Mouse (Mus musculus) R1 (cell line): ENCODE results near the gene Aldh2.
A peak's percentile ranks its signal among the peaks of the same experiment; 100 is the strongest.

ENCODE experiments used
- DNase-seq: peaks from one replicate; pipeline ENCODE4 v3.0.0-alpha.2; 2018; ENCODE audit warnings: low read depth, low spot score

Aldh2 gene

DNA sequence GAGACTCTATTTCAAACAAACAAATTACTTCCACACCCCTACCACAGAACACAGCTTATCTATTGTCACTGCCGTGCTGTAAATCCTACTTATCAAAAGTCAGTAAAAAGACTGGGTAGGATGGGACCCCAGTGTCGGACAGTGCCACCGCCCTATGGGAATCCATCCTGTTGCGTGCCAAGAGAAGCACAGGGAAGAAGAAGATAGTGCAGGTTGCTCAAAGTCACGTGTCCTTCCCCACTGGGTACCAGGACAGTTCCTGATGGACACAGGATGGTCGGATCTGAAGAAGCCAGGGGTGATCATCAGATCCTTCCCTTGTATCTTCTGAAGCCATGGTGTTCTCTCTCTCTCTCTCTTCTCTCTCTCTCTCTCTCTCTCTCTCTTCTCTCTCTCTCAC is 2.1 kb upstream of the Aldh2 start:
- DNase-seq: no peak

DNA sequence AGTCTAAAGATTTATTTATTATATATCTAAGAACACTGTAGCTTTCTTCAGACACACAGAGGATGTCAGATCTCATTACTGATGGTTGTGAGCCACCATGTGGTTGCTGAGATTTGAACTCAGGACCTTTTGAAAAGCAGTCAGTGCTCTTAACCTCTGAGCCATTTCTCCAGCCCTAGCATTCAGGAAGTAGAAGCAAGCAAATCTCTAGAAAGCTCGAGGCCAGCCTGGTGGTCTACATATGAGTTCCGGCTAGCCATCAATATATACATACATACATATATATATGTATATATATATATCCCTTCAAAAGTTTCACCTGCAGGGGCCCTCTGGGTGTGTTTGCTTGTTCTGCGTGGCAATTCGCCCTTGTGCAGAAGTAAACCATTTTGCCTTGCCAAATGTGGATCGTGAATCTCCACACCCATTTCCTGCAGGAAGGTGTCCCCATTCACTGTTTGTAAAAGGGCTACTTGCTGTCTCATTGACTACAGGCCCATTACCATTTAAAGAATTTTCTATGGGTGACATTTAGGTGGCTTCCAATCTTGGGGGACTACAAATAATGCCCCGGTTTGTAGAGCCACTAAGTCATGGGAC is 1.2 kb upstream of the Aldh2 start:
- no peak for DNase-seq

DNA sequence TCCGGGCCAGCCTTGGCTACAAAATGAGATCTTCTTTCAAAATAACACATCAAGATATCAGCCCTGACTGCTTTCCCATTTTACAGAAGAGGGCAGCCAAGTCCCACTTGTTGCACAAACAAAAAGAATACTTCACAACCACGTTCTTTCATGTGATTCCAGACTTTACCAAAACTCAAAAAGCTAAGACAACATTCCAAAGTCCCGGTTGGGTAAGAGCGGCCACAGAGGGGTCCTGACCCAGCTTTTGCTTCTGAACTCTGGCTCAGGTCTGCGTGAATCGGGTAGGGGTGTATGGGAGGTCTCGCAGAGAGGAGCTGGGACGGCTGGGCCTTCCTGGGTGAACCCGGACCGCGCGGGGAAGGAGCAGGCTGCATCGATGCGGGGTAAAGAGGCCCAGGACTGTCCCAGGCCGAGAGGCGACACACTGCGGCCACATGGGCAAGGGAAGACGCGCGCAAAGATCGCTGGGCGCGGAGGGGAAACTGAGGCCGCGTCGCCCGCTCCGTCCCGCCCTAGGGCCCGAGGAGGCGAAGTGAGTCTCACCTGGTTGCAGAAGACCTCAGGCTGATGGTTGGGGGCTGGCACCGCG is 712 bp downstream of the Aldh2 start:
- DNase-seq: peak; percentile 38

DNA sequence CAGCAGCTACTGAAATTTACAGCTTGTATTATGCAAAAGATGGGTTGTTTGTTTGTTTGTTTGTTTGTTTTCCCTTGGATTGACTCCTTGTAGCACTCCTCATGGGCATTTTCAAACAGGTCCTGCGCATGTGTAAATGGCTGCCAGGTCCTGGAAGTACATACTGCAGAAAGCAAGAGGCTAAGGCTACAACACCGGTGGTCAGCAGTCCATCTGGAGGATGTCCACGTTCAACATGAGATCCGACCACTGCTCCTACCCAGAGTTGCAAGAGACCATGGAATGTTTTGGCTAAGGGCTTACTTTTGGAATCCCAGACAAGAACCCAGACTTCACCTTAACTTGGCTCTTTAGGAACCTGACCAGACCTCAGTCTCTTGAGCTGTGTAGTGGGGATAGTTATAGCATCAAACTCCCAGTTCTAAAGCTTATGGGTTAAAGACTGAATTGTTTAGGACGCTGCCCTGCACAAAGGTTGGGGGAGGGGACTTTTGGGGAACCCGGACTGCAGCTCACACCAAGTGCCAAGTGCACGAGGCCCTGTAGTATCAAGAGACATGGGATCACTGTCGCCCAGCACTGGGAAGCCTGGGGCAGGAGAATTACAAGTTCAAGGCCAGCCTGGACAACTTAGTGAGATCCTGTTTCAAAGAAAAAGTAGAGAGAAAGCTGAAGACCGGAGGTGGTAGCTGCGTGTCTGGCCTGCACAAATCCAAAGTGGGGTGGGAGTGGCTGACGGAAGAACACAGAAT is 1.4 kb downstream of the Aldh2 start:
- DNase-seq: peak; percentile 47

DNA sequence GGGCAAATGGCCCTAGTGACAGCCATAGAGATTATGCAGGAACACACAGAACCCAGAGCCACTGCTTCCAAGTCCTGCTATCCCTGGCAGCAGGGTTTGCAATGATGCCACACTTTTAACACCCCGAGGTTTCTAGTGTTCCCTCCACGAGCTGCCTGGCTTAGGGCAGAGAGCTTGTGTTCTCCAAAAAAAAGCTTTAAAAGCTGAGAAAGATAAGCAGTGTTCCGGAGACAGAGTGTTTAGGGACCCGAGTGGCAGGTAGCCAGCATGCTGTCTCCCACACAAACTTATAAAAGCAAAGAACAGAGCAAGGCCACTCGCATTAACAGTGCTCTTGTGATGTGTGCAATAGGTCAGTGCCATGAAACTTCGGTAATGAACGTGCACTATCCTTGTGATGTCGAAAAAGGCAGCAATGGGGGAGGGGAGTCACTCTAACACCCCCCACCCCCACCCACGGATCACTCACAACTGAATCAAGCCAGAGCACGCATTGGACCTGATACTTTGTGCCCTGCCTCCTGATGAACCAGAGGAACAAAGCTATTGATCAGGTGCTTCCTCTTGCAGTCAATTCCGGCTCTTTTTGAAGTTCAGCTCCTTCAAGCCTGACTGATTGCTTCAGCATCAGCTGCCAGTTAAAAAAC is 2.1 kb downstream of the Aldh2 start:
- no peak for DNase-seq

DNA sequence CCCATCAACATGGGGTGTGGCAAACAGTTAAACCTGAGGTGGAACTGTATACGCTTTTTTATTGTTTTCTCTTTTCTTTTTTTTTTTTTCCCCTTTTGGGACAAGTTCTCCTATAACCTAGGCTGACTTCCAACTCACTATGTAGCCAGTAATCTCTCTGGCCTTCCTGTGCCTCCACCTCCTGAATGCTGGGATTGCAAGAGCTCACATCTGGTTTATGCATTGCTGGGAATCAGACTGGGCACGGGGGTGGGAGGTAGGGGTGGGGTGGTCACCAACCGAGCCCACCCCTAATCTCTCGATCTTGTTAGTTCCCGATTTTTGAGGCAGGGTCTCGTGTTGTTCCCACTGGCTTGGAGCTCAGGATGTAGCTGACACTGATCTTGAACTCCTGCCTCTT is 3.7 kb downstream of the Aldh2 start:
- DNase-seq: no peak

DNA sequence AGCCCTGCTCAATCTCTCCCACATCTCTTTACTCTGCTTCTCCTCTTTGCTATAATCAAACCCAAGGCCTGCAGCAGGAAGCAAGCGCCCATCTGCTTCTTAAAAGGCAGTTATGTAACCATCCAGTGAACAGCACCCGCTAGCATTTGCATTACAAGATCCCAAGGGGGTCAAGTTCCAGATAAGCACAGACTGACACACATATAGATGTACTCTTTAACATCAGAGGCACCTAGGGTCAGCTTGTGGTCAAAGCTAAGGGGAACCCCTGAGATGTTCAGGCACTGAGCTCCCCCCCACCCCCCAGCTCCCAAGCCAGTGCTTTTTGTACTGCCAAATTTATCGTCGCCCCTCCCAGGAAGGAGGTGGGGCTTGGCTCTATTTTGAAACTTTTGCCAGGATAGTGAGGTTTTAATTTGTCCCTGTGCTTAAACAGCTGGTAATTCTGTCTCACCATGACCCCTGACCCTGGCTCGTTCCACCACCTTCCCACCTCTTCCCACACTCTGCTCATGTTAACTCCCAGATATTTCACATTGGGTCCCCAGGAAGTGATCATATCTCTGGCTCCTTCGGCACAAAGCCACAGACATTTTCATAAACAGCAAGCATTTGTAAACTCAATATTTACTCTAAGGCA is 7.1 kb downstream of the Aldh2 start:
- peak; percentile 69 for DNase-seq

DNA sequence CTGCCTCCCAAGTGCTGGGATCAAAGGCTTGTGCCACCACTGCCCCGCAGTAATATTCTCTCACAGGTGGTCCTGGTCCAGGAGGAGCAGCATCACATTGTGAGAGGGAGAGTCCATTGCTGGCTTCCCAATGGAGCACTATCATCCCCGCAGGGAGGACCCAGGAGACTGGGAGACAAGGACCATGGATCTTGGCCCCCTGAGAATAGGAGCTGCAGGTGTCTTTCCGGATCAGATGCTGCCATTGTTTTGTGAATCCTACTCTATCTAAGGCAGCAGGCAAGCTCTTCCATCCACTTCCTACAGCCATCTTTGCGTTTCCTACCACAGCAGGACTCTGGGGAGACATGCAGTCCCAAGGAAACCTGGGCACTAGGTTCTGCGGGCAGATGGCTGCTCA is 7.9 kb downstream of the Aldh2 start:
- peak; percentile 64 for DNase-seq

DNA sequence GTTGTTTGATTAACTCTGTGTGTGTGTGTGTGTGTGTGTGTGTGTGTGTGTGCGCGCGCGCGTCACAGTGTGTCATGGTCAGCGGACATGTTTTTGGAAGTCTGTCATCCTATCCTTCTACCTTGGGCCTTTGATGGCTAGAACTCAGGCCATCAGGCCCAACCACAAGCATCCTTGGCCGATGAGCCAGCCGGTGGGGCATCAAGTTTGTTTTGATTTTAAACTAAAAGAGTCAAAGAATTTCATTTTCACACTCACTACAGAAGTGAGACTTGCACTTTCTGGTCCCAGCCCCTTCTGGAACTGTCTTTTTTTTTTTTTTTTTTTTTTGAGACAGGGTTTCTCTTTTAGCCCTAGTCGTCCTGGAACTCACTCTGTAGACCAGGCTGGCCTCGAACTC is 8.6 kb downstream of the Aldh2 start:
- no peak for DNase-seq

DNA sequence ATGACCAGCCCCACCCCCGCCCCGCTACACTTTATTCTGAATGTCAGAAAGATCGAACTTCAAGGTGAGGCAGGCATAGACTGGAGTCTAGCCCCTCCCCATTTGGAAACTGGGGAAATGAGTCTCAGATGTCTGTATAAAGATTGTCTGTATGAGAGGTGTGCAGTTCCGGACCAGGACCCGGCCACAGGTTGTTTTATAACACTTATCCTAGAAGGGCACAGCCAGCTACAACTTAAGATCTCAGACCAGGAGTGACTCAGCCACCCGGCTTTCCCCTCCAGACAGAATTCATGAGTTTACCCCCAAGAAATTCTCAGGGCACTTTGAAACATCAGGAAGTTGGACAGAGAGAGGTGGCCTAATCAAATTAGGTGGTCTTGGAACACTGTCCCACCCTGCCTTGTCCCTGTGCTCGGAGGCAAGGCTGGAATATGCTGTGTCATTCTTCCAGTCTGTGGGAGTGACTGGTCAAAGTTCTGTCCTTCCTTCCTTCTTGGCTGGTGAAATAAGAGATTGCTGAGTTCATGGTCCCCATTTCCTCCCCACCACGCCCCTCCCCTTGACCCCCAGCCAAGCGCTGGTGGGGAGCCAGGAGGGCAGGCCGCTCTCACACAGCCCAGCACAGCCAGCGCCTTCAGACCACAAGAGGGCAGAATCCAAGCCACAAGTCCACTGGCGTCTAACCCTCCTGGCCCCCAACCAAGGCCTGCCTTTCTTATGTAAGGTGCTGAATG is 9.7 kb downstream of the Aldh2 start:
- peak; percentile 96 for DNase-seq

DNA sequence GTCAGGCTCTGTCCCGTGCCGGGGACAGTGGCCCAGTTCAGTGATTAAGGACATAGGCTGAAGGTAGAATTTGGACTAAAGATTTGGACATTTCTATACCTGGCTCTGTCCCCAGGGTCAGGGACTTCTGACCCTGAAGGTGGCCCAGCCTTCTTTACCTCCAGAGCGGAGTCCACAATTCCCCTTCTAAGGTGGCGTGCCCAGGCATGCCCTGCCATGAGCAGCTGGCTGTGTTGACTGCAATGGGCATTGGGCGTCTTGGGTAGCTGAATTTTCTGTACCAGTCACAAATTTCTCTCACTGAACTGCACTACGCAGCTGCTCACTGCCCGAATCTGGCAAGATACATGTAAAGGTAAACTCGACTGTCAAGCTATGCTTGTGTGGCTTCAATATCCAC is 11.7 kb downstream of the Aldh2 start:
- peak; percentile 48 for DNase-seq

DNA sequence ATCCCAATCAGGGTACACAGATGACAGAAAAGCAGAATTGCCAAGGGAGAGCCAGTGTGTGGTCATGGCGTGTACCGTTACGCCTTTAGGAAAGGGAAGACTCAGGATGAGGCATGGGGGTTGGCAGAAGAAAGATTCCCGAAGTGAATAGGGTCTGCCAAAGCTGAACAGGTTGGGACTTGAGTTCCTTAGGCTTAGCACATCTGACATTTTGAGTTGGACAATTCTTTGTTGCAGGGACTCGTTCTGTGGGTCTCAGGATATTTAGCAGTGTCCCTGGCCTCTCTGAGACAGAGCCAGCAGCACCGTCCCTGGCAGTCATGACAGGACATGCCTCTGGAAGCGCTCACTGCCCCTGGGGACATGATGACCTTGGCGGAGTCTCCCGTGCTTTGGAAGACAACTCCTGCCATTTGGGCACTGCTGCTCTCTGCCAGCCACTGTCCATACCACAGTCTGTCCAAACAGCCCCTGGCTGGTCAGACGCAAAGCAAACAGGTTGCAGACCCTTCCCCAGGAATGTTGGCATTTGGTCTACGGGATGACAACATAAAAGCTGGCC is 16.6 kb downstream of the Aldh2 start:
- no peak for DNase-seq

DNA sequence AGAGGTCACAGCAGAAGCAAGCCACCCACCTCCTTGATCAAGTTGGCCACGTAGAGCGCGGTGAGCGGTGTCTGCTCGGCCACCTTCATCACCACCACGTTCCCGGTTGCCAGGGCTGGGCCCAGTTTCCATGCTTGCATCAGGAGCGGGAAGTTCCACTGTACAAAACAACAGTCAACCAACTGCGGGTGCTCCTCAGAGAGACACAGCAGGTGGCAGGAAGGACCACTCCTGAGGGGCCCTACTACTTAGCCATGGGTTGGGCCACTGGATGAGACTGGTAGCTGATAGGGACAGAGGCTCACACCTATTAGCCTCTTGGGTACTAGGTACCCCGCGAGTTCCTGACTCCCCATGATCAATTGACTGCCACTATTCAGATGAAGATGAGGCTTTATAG is 17.8 kb downstream of the Aldh2 start:
- DNase-seq: peak; percentile 59

DNA sequence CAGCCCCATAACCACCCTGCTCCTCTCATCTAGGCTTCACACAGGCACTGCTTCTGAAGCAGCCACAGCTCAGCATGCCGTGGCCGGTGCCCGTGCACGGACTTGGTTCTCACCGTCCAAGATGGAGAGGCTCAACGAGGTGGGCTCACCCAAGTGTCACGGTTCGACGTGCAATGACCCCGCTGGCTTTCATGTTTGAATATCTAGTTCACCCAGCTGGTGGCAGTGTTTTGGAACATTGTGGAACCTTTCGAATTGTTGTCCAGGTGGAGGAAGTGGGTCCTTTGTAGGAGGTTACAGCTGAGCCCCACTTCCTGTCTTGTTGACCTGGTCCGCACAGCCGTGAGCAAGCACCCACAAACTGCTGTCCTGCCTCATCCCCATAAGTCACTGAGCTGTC is 19.5 kb downstream of the Aldh2 start:
- no peak for DNase-seq

DNA sequence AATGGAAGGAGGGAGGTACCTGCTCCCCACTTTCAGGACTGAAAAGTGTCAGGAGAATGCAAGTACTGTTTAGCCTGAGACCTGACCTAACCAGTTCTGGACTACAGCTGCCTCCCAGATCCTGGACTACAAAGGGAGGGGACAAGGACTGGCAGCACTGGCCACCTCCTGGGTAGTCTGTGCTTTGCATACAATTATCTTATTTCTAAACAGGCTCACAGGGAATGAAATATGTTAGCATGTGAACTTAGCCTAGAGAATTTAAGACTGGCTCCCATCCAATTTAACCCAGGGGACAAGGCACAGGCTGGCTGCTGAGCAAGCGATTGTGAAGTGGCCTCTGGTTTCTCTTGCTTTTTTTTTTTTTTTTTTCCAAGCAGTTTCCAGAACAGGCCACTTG is 22.8 kb downstream of the Aldh2 start:
- no peak for DNase-seq

DNA sequence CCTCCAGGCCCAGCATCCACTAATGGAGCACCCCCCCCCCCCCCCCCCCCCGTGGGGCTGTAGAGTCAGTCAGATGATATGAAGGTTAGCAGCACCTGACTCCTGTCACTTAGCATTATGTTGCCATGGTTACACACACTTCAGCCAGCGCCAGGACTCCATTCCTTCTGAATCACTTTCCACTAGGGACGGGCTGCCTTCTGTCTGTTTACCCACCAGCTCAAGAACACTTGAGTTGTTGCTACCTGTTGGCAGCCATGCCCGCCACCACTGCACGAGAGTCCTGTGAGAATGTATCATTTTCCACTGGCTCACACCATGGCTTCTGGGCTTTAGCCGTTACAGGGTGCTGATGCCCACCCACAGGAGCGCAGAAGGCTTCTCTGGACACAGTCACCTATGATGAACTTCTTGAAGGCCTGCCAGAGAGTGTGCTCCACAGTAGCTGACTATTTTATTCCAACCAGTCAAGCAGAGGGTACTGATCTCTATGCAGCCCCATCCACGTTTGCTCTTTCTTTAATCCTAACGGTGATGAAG is 23.7 kb downstream of the Aldh2 start:
- DNase-seq: peak; percentile 37

DNA sequence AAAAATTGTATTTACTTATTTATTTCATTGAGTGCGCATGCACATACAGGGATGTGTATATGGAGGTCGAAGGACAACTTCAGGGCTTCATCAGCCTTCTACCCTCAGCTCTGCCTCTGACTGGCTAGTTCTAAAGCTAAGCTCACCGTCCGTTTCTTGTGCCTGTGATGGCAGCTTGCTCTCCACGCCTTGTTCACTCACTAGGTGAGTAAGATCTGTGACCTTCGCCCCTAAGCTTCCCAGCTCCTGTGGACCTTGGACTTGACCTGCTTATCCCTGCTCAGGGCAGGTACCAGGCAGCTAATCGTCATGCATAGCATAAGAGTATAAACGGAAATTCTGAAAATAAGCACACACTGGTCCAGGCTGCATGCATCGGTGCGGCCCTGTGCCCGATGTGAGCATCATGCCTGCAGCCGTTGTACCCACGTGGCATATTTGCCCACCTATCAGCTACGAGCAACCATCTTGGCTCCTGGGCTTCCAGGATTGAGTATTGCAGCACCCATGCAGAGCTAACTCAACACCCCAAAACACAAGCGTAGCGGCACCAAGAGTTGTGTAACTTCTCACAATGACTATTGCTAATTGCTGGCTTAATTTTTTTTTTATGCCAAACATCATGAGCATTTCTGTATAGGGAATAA is 27.5 kb downstream of the Aldh2 start:
- no peak for DNase-seq

DNA sequence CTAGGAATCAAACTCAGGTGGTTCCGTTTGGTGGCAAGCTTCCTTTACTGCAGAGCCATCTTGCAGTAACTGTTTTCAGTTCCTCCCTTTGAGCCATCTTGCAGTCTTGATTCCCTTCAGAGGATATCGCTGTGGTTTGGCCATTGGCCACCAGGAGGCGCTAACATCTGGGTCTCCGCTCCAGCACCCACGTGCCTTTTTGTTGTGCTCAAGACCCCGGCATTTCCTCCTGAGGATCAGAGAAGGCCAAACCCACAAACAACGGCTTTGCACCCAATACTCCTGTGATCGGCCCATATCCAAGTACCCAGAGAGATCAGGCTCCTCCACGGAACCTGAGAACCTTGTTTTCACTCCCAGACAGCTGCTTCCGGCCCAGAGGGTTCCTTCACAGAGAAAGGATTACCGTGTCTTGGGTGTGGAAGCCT is 29.1 kb downstream of the Aldh2 start:
- peak; percentile 95 for DNase-seq

DNA sequence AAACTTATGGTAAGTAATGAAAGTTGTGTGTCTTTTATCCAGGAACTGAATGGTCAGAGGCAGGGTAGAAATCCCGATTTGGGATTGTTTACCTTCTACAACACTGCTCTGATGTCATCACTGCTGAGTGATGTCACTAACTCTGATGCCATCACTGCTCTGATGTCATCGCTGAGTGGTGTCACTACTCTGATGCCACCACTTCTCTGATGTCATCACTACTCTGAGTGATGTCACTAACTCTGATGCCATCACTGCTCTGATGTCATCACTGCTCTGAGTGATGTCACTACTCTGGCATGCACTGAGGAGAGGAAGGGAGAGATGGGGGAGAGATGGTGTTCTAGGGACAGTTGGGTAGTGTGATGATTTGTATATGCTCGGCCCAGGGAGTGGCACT is 31.2 kb downstream of the Aldh2 start:
- DNase-seq: peak; percentile 67

DNA sequence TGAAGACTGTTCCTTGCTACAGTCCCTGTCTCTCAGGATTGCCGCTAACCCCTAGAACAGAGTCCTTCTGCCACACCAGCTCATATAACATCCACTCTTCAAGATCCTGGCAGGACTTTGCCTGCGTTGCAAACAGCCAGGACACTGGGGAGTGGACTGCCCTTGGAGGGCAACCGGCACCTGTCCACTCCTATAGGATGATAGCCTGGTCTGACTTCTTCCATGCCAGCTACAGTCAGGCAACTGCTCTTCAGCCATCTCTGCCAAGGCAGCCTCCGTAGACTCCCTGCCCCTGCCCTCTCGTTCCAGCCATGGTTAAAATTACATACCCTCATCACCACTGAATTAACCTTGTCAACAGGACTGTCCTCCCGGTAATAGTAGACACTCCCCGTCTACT is 44.4 kb downstream of the Aldh2 start:
- DNase-seq: no peak
